Comparison of ENCODE assay signal across 14 mouse cellular contexts in genomic region chr5:113206670-113207352, GRCm38 (mm10). TPM values are rescaled to one million over a fixed set of nuclear protein-coding genes. Genes with fewer than 3 reads are reported as not detected.
DNase-seq lines count a peak whose midpoint lies in the region; ATAC-seq and TF ChIP-seq lines count a peak whose summit lies in the region.
"Had no signal": no experiment of that assay in that cellular context is flagged by ENCODE, and none has a peak within 500 bp of the region (broad histone marks: within the 10 kb centered on the region; RNA-seq: fewer than 3 reads in every experiment).

No protein-coding gene starts in this region.

- TF ChIP-seq CTCF in liver, adult 2 months (IDR thresholded peaks at IDR 0.05; ENCODE audit: low read depth, low read length) = no peak

- ATAC-seq in liver, embryonic 11.5 days (replicated peaks; ENCODE audit: low FRiP score) = no peak

- no peaks in the 10 kb centered on the region for H3K9me3 ChIP-seq in liver, embryonic 11.5 days (ENCODE audit: control insufficient read depth, low read length)
- H3K9me3 ChIP-seq: midbrain, embryonic 12.5 days had no signal

- no peak overlapping the region for H3K4me2 ChIP-seq in liver, embryonic 11.5 days
- H3K4me2 ChIP-seq: midbrain, embryonic 12.5 days had no signal

- TF ChIP-seq POLR2A in liver, adult 2 months (IDR thresholded peaks at IDR 0.05; ENCODE audit: extremely low read depth, insufficient read depth, low read length) = no peak

- no peak overlapping the region for H3K4me3 ChIP-seq in liver, adult 2 months (ENCODE audit: insufficient read depth, low read depth, low read length)
- H3K4me3 ChIP-seq in liver, embryonic 11.5 days (ENCODE audit: low read depth, low read length) = no peak overlapping the region
- no peak overlapping the region for H3K4me3 ChIP-seq in brown adipose tissue, adult 24 weeks (ENCODE audit: insufficient read depth, low read depth, low read length)
- H3K4me3 ChIP-seq: midbrain, embryonic 12.5 days had no signal

- peaks cover 29% of the 10 kb centered on the region for H3K4me1 ChIP-seq in liver, adult 2 months (ENCODE audit: control insufficient read depth, insufficient read depth, low read length)
- H3K4me1 ChIP-seq in liver, embryonic 11.5 days (replicated peaks; ENCODE audit: control insufficient read depth, insufficient read depth, low read length) = peaks cover 25% of the 10 kb centered on the region
- peaks cover 48% of the 10 kb centered on the region for H3K4me1 ChIP-seq in brown adipose tissue, adult 24 weeks (ENCODE audit: control insufficient read depth, insufficient read depth, insufficient read length, low read length)

- DNase-seq in heart, adult 18-20 months = peak; percentile 45 to 51
- no peak for DNase-seq in heart, postnatal 25 days (ENCODE audit: low spot score)
- no peak for DNase-seq in liver, adult 2 months (ENCODE audit: extremely low read depth, low read depth, low spot score)
- DNase-seq in liver, embryonic 11.5 days (ENCODE audit: low spot score) = no peak
- DNase-seq in lung, postnatal 4 days = peak; percentile 25 to 37
- no peak for DNase-seq in layer of hippocampus, adult 18-20 months (ENCODE audit: low spot score in 2 of 2)
- no peak for DNase-seq in T-cell, adult 2 months (ENCODE audit: low spot score)
- DNase-seq: cerebellum, postnatal 36 days; gastrocnemius, postnatal 36 days had no signal

- H3K36me3 ChIP-seq in liver, adult 2 months (ENCODE audit: control insufficient read depth, insufficient read depth, low read length) = no peaks in the 10 kb centered on the region
- H3K36me3 ChIP-seq in liver, embryonic 11.5 days (ENCODE audit: control insufficient read depth, insufficient read depth, low read length) = no peaks in the 10 kb centered on the region
- H3K36me3 ChIP-seq: midbrain, embryonic 12.5 days had no signal

- no peaks in the 10 kb centered on the region for H3K27me3 ChIP-seq in liver, adult 2 months (ENCODE audit: control insufficient read depth, insufficient read depth, low read length)
- H3K27me3 ChIP-seq in liver, embryonic 11.5 days (replicated peaks; ENCODE audit: control insufficient read depth, insufficient read depth, low read length) = no peaks in the 10 kb centered on the region
- H3K27me3 ChIP-seq: midbrain, embryonic 12.5 days had no signal

- intact Hi-C loops in heart, postnatal 25 days (cut with DNase I) = no loop called here

- H3K79me2 ChIP-seq in liver, adult 2 months (ENCODE audit: control insufficient read depth, insufficient read depth, low read length) = peaks cover 39% of the 10 kb centered on the region

- H3K27ac ChIP-seq in liver, adult 2 months (replicated peaks; ENCODE audit: insufficient read depth, low read depth, low read length) = peak overlapping the region; percentile 8
- H3K27ac ChIP-seq in liver, embryonic 11.5 days (ENCODE audit: low read depth, low read length) = no peak overlapping the region
- H3K27ac ChIP-seq in brown adipose tissue, adult 24 weeks (replicated peaks; ENCODE audit: low read depth, low read length) = peak overlapping the region; percentile 96
- H3K27ac ChIP-seq: midbrain, embryonic 12.5 days had no signal

- H3K9ac ChIP-seq in liver, adult 2 months (ENCODE audit: low read depth, low read length) = no peak overlapping the region
- H3K9ac ChIP-seq in liver, embryonic 11.5 days (ENCODE audit: low read depth, low read length) = no peak overlapping the region
- H3K9ac ChIP-seq: midbrain, embryonic 12.5 days had no signal

- WGBS in liver, adult 2 months = 44% methylated on average over 9 of the region's 9 CpGs
- WGBS in liver, embryonic 11.5 days = 25% methylated on average over 9 of the region's 9 CpGs

RNA-seq across cellular contexts. Expression of gene 2900026A02Rik, which starts 14.2 kb away (rescaled TPM):
- total RNA-seq in heart, adult 18-20 months (2021) = 10 to 100 TPM; 19.2 to 21.1 TPM
- 10 to 100 TPM; 21.3 to 26.1 TPM for total RNA-seq in heart, postnatal 25 days (2021)
- total RNA-seq in liver, adult 2 months (2014; rRNA removed) = 8.0 and 15.4 TPM in 2 replicates
- polyA plus RNA-seq in liver, adult 2 months (2012; rRNA removed) = 29.2 and 35.8 TPM in 2 replicates
- polyA plus RNA-seq in liver, embryonic 11.5 days (2014; fragmentation: Nextera tagmentation; extraction: Ambion mirVana) = 1.8 and 2.2 TPM in 2 replicates
- polyA plus RNA-seq in brown adipose tissue, adult 24 weeks (2012; ENCODE audit: insufficient read depth, insufficient read length, missing spikeins) = 3.5 and 5.5 TPM in 2 replicates
- total RNA-seq in layer of hippocampus, adult 18-20 months (2021) = 10 to 100 TPM; 59.4 to 67.8 TPM

RNA-seq across cellular contexts. Expression of gene Tmem211, which starts 19.9 kb away (rescaled TPM):
- not detected for total RNA-seq in heart, adult 18-20 months (2021)
- not detected for total RNA-seq in heart, postnatal 25 days (2021)
- total RNA-seq in liver, adult 2 months (2014; rRNA removed) = not detected in 2 replicates
- polyA plus RNA-seq in liver, adult 2 months (2012; rRNA removed) = not detected in 2 replicates
- 0.09 TPM in 1 of 2 replicates, not detected in the other for polyA plus RNA-seq in liver, embryonic 11.5 days (2014; fragmentation: Nextera tagmentation; extraction: Ambion mirVana)
- polyA plus RNA-seq in brown adipose tissue, adult 24 weeks (2012; ENCODE audit: insufficient read depth, insufficient read length, missing spikeins) = not detected in 2 replicates
- not detected for total RNA-seq in layer of hippocampus, adult 18-20 months (2021)
- total RNA-seq: gastrocnemius, postnatal 36 days; left cerebral cortex, postnatal 25 days; neutrophil, adult 5-6 weeks had no signal
- polyA plus RNA-seq: intestine, embryonic 14.5 days had no signal

Comparison
In these comparisons a context has a peak if more than half of its experiments do, and no peak if none do; other contexts are left out.
1. DNase-seq: peak in heart, adult 18-20 months (2 of 2) and lung, postnatal 4 days (2 of 2); none in heart, postnatal 25 days (single experiment), liver, adult 2 months (single experiment), liver, embryonic 11.5 days (single experiment), layer of hippocampus, adult 18-20 months (0 of 2) and T-cell, adult 2 months (single experiment).